Mouse (Mus musculus) cerebellum, adult 18-20 months (tissue): ENCODE results near the gene Suz12.
A peak's percentile ranks its signal among the peaks of the same experiment; 100 is the strongest.
"Not testable (repeated sequence)": the region's sequence is repeated elsewhere in the genome, so short reads cannot be mapped to it uniquely, and the experiment has no call there.

Experiments used
- DNase-seq, 2 experiments: peaks; one replicate each; pipeline ENCODE4 v3.0.0; 2021

Suz12 gene

GRCm38 (mm10) chr11:79992035-79992591 is 793 bp upstream of the Suz12 start:
- no peak for DNase-seq

- DNase-seq = no peak
Observed at GRCm38 (mm10) chr11:79993356-79994270, 707 bp downstream of the Suz12 start.

DNA sequence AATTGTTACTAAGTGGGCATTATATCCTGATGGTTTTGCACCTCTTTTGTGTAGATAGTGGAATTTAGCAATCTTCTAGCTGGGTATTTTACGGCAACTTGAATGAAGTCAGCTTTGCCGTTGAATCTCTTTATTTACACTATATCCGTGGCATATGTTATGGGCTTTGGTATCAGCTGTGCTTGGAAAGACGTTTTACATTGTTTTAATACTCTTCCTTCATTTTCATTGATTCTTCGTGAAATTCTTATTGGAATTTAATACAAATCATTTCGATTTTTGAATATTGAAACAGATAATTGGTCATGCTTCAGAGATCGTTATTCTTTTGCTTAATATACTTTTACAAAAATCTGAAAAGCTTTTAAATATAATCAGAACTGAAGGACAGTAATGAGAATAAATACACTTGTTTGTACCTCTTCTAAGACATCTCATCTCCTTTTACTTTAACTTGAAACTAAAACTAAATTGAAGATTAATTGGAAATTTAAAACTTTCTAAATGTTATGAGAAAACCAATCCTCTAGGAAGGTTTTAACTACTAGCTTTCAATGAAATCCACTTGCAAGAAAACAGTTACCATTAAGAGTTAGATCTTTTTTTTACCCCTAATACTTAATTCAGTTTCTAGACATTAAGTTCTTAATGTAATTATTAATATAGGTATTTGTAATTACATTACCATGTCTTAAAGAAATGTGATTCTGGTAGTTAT is 1.5 kb downstream of the Suz12 start:
- no peak for DNase-seq

DNA sequence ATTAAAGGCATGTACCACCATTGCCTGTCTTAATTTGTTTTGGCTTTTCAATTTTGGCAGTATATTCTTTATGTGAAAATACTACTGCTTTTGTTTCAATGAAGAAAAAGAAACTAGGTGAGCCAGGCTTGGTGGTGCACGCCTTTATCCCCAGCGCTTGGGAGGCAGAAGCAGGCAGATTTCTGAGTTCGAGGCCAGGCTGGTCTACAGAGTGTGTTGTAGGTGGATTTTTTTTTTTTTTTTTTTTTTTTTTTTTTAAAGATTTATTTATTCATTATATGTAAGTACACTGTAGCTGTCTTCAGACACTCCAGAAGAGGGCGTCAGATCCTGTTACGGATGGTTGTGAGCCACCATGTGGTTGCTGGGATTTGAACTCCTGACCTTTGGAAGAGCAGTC is 23.6 kb downstream of the Suz12 start:
- DNase-seq = not testable (repeated sequence)

DNA sequence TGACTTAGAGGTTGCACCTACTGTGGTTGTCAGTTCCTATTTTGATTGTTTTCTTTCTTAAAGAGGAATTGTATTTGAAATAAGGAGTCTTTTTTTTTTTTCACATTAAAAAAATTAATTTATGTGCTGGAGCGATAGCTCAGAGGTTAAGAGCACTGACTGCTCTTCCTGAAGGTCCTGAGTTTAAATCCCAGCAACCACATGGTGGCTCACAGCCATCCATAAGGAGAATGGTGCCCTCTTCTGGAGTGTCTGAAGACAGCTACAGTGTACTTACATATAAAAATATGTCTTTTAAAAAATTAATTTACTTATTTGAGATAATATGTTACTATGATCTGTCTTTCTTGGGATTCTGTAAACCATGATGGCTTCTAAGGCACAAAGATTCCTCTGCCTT is 26.9 kb downstream of the Suz12 start:
- no peak for DNase-seq

DNA sequence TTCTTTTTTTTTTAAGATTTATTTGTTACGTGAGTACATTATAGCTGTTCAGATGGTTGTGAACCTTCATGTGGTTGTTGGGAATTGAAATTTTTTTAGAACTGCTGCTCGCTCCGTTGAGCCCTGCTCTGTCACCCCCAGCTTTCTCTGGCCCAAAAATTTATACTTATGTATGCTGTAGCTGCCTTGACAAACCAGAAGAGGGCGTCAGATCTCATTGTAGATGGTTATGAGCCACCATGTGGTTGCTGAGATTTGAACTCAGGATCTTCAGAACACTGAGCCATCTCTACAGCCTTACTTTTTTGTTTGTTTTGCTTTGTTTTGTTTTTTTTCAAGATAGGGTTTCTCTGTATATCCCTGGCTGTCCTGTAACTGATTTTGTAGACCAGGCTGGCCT is 28.4 kb downstream of the Suz12 start:
- no peak for DNase-seq

- DNase-seq = no peak
Observed at GRCm38 (mm10) chr11:80037495-80037894, 44.6 kb downstream of the Suz12 start.

- DNase-seq = peak; percentile 13 to 26
Observed at GRCm38 (mm10) chr11:80042615-80043418, 49.9 kb downstream of the Suz12 start.

- no peak for DNase-seq
Observed at GRCm38 (mm10) chr11:80043419-80043817, 50.5 kb downstream of the Suz12 start.

- DNase-seq = no peak
Observed at GRCm38 (mm10) chr11:80046856-80047255, 54.0 kb downstream of the Suz12 start.

DNA sequence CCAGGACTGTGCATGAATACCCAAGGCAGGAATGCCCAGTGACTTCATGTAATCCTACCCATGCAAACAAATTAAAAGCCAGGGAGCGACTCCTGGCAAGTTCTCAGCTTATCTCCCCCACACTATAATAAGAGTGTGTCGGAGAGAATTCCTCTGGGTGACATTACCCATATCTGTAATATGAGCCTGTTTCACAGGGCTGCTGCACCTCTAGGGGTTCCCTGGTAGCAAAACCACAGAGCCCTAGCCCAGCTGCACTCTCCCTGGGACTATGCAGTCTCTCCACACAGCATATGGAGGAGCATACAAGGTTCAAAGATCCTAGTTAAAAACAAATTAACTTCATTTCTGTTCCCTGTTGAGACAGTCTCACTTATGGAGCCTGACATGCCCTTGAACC is 57.2 kb downstream of the Suz12 start:
- no peak for DNase-seq

DNA sequence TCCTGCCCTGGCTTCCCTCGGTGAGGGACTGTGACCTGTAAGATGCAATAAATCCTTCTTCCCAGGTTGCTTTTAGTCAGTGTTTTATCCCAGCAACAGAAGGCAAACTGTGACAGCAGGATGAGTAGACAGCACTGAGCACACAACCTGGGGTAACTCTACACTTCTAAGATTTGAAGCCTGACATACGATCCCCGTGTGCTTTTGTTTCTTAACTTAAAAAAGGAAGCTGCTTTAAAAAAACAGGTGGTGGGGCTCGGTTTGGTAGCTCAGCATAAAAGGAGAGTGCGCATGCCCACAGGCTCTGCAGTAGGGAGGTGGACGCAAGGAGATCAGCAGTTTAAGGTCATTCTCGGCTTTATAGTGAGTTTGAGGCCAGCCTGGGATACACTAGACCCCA is 59.5 kb downstream of the Suz12 start:
- no peak for DNase-seq

- DNase-seq = no peak
Observed at GRCm38 (mm10) chr11:80053171-80053570, 60.3 kb downstream of the Suz12 start.

DNA sequence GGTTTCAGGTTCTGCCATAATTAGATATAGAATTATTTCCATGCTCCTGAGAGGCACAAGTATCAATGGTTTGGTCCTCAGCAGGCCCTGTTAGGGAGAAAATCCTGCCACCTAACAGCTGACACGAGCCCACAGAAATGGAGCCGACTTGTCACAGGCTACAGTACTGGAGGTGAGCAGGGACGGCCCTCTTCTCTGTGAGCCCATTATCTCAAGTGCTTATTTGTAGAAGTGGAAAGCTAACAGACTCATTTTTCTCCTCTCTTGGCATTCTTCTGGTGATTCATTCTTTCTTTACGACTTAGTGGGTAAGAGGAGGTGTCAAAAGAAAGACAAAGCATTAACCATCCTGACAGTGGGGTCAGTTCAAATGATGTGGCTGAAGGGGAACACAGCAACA is 61.8 kb downstream of the Suz12 start:
- DNase-seq = no peak

- no peak for DNase-seq
Observed at GRCm38 (mm10) chr11:80056141-80056540, 63.2 kb downstream of the Suz12 start.

DNA sequence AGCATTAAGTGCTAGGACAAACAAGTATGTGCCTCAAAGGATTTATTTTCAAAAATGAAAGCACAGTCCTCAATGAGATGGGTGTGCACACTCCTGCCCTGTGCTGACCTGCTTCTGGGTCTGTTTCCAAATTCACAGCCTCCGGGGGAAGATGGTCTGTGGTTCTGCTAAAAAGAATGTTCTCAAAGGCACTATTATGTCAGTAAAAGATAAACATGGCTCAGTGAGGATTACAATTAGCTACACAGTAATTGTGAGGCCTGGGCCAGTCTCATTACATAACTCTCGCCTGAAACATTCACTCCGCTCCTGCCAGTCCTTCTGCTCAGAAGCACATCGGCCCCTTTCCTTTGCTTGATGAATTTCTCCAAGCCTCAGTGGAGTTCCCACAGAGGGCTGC is 69.3 kb downstream of the Suz12 start:
- DNase-seq = peak in 1 of 2 experiments; percentile 15

DNA sequence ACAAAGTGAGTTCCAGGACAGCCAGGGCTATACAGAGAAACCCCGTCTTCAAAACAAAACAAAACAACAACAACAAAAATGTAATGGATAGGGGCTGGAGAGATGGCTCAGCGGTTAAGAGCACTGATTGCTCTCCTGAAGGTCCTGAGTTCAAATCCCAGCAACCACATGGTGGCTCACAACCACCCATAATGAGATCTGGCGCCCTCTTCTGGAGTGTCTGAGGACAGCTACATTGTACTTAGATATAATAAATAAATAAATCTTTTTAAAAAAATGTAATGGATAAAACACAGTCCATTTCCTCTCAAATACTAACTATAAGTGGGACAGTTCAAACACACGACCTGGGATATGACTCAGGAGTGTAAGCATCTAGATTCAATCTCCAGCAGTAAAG is 73.5 kb downstream of the Suz12 start:
- not testable (repeated sequence) for DNase-seq

DNA sequence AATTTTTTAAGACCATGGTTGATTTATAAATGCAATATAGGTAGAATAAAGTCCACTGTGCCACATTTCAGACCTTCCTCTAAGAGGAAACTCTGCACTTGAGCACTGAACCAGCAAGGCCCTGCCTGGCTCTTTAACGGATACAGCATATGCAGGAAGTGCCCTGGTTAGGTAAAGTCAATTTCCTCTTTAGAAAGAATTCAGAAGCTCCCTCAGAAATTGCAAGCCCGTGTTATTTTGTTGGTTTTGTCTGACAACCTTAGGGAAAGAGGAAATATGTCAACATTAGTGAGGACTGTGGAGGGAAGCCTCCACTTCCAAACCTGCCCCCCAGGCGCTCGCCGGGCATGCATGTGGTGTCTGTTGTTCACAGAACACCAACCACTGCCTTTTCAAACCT is 74.7 kb downstream of the Suz12 start:
- no peak for DNase-seq

GRCm38 (mm10) chr11:80069815-80070214 is 76.9 kb downstream of the Suz12 start:
- DNase-seq = no peak

- DNase-seq = no peak
Observed at GRCm38 (mm10) chr11:80071039-80071438, 78.1 kb downstream of the Suz12 start.

DNA sequence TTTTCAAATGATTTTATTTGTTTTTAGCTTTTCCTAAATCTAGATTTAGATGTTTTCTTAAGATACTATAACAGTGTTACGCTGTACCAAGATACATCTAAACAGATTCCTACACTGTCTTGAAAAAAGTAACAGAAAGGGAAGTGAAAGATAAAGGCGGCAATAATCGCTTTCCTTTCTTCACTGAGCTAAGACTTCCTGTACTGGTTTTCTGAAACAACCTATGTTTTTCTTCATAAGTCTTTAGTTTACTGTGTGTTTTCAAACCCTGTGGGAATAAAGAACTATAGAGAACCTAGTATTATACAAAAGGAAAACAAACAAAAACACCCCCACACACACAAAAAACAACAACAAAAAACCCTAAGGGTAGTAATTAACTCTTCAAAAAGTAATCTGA is 79.5 kb downstream of the Suz12 start:
- no peak for DNase-seq

DNA sequence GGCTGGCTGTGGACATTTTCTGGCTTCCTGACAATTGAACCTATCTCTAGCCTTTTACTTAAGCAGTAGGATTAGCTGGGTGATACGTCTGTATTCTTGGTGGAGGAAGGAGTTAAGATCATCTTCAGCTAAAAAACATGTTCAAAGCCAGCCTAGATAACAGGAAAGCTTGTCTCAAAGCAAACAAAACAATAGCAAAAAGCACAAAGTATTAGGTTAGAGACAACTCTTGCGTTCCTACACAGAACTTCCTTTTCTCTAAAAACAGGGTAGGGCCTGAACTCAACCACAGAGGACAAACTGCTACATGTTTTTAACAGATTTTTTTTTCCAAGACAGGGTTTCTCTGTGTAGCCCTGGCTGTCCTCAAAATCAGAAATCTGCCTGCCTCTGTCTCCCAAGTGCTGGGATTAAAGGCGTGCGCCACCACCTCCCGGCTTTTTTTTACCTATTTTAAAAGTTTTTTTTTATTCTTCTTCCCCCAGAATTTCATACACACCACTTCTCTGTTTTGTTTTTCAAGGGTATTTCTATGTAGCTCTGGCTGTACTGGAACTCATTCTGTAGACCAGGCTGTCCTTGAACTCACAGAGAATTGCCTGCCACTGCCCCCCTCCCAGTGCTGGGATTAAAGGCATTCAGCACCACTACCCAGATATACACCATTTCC is 82.8 kb downstream of the Suz12 start:
- DNase-seq = no peak
